In genomic region chr11:16590541-16590940, GRCm38 (mm10) we compare ENCODE assay signal across 17 mouse cellular contexts.
A peak's percentile ranks its signal among the peaks of the same experiment; 100 is the strongest.
DNase-seq lines count a peak whose midpoint lies in the region; ATAC-seq and TF ChIP-seq lines count a peak whose summit lies in the region.
"Had no signal": no experiment of that assay in that cellular context is flagged by ENCODE, and none has a peak within 500 bp of the region (broad histone marks: within the 10 kb centered on the region; RNA-seq: fewer than 3 reads in every experiment).

No protein-coding gene starts in this region.

- DNase-seq in heart, adult 2 months = no peak
- peak; percentile 63 for DNase-seq in liver, adult 2 months (ENCODE audit: extremely low read depth, low read depth, low spot score)
- no peak for DNase-seq in liver, postnatal 0 days
- DNase-seq in R1 (ENCODE audit: low read depth, low spot score) = peak; percentile 94
- no peak for DNase-seq in layer of hippocampus, postnatal 14 days (ENCODE audit: low spot score in 2 of 2)
- DNase-seq: adrenal gland, postnatal 25 days; cerebellum, adult 8-10 months; gastrocnemius, postnatal 25 days; heart, postnatal 10 days; thymus, adult 18-20 months had no signal

- no peak overlapping the region for H3K9ac ChIP-seq in heart, embryonic 16.5 days (ENCODE audit: low read length)
- H3K9ac ChIP-seq in heart, adult 2 months (ENCODE audit: low read depth, low read length) = no peak overlapping the region
- no peak overlapping the region for H3K9ac ChIP-seq in liver, adult 2 months (ENCODE audit: low read depth, low read length)
- no peak overlapping the region for H3K9ac ChIP-seq in liver, postnatal 0 days (replicated peaks)
- H3K9ac ChIP-seq in neural tube, embryonic 15.5 days (replicated peaks) = no peak overlapping the region
- H3K9ac ChIP-seq: embryonic facial prominence, embryonic 15.5 days; limb, embryonic 13.5 days; liver, embryonic 15.5 days; neural tube, embryonic 13.5 days had no signal

- no peaks in the 10 kb centered on the region for H3K9me3 ChIP-seq in heart, embryonic 16.5 days (replicated peaks; ENCODE audit: control insufficient read depth, low read length)
- H3K9me3 ChIP-seq in liver, postnatal 0 days (ENCODE audit: low read length) = no peaks in the 10 kb centered on the region
- no peaks in the 10 kb centered on the region for H3K9me3 ChIP-seq in neural tube, embryonic 15.5 days (replicated peaks)
- H3K9me3 ChIP-seq: embryonic facial prominence, embryonic 15.5 days; limb, embryonic 13.5 days; liver, embryonic 15.5 days; neural tube, embryonic 13.5 days had no signal

- peaks cover 16% of the 10 kb centered on the region for H3K4me1 ChIP-seq in heart, embryonic 16.5 days (ENCODE audit: control insufficient read depth, insufficient read depth, low read length)
- peaks cover 2% of the 10 kb centered on the region for H3K4me1 ChIP-seq in heart, adult 2 months (ENCODE audit: control insufficient read depth, insufficient read depth, low read length)
- H3K4me1 ChIP-seq in liver, adult 2 months (ENCODE audit: control insufficient read depth, insufficient read depth, low read length) = peaks cover 10% of the 10 kb centered on the region
- H3K4me1 ChIP-seq in liver, postnatal 0 days (ENCODE audit: insufficient read depth) = 0 out of 2 replicates have a peak, but pooled peaks cover 2% of the 10 kb centered on the region
- H3K4me1 ChIP-seq in neural tube, embryonic 15.5 days = peaks cover 10% of the 10 kb centered on the region
- H3K4me1 ChIP-seq: liver, embryonic 15.5 days had no signal

- TF ChIP-seq EP300 in heart, adult 2 months (IDR thresholded peaks at IDR 0.05; ENCODE audit: insufficient read depth, low read depth, low read length) = no peak
- no peak for TF ChIP-seq EP300 in liver, postnatal 0 days (IDR thresholded peaks at IDR 0.05; ENCODE audit: low read depth)

- 80% methylated on average over 4 of the region's 4 CpGs for WGBS in heart, embryonic 16.5 days
- 69% methylated on average over 4 of the region's 4 CpGs for WGBS in heart, adult 2 months
- 55% methylated on average over 4 of the region's 4 CpGs for WGBS in liver, adult 2 months
- 71% methylated on average over 4 of the region's 4 CpGs for WGBS in liver, postnatal 0 days (ENCODE audit: insufficient replicate concordance)
- WGBS in neural tube, embryonic 15.5 days = 44% methylated on average over 4 of the region's 4 CpGs

- H3K36me3 ChIP-seq in heart, embryonic 16.5 days (ENCODE audit: control insufficient read depth, insufficient read depth) = no peaks in the 10 kb centered on the region
- peaks cover 2% of the 10 kb centered on the region; the same call in 1 of the 2 replicates for H3K36me3 ChIP-seq in heart, adult 2 months (ENCODE audit: control insufficient read depth, insufficient read depth, low read length)
- H3K36me3 ChIP-seq in liver, adult 2 months (ENCODE audit: control insufficient read depth, insufficient read depth, low read length) = no peaks in the 10 kb centered on the region
- H3K36me3 ChIP-seq in liver, postnatal 0 days (replicated peaks; ENCODE audit: insufficient read depth, low read length) = no peaks in the 10 kb centered on the region
- H3K36me3 ChIP-seq in myocyte (ENCODE audit: control insufficient read depth, insufficient read depth) = no peaks in the 10 kb centered on the region
- no peaks in the 10 kb centered on the region for H3K36me3 ChIP-seq in neural tube, embryonic 15.5 days
- H3K36me3 ChIP-seq: embryonic facial prominence, embryonic 15.5 days; limb, embryonic 13.5 days; liver, embryonic 15.5 days; neural tube, embryonic 13.5 days had no signal

- no peak for TF ChIP-seq CTCF in heart, adult 2 months (IDR thresholded peaks at IDR 0.05)
- TF ChIP-seq CTCF in liver, adult 2 months (IDR thresholded peaks at IDR 0.05; ENCODE audit: low read depth, low read length) = no peak
- no peak for TF ChIP-seq CTCF in liver, postnatal 0 days (IDR thresholded peaks at IDR 0.05; ENCODE audit: low read depth)

- no peak for TF ChIP-seq POLR2A in heart, adult 2 months (IDR thresholded peaks at IDR 0.05; ENCODE audit: insufficient read depth, low read depth, low read length)
- TF ChIP-seq POLR2A in liver, adult 2 months (IDR thresholded peaks at IDR 0.05; ENCODE audit: extremely low read depth, insufficient read depth, low read length) = no peak
- no peak for TF ChIP-seq POLR2A in myocyte (IDR thresholded peaks at IDR 0.05; ENCODE audit: insufficient read length, low read depth)

- no peak for ATAC-seq in heart, embryonic 16.5 days (replicated peaks; ENCODE audit: extremely low read depth, insufficient read depth, low FRiP score)
- no peak for ATAC-seq in liver, postnatal 0 days
- ATAC-seq in neural tube, embryonic 15.5 days (ENCODE audit: low FRiP score) = no peak

- no peak overlapping the region for H3ac ChIP-seq in myocyte (ENCODE audit: control insufficient read depth, insufficient read length)

- no peaks in the 10 kb centered on the region for H3K27me3 ChIP-seq in heart, embryonic 16.5 days (ENCODE audit: control insufficient read depth, insufficient read depth, low read length)
- no peaks in the 10 kb centered on the region for H3K27me3 ChIP-seq in heart, adult 2 months (ENCODE audit: control insufficient read depth, insufficient read depth, low read length)
- no peaks in the 10 kb centered on the region; the same call in 1 of the 2 replicates for H3K27me3 ChIP-seq in liver, adult 2 months (ENCODE audit: control insufficient read depth, insufficient read depth, low read length)
- no peaks in the 10 kb centered on the region for H3K27me3 ChIP-seq in liver, postnatal 0 days (ENCODE audit: insufficient read depth, low read length)
- H3K27me3 ChIP-seq in myocyte (ENCODE audit: control insufficient read depth, insufficient read depth, insufficient read length) = no peaks in the 10 kb centered on the region
- no peaks in the 10 kb centered on the region for H3K27me3 ChIP-seq in neural tube, embryonic 15.5 days (replicated peaks)
- H3K27me3 ChIP-seq: embryonic facial prominence, embryonic 15.5 days; limb, embryonic 13.5 days; liver, embryonic 15.5 days; neural tube, embryonic 13.5 days had no signal

- intact Hi-C loops in heart, adult 2 months (cut with DNase I) = loop anchor here (5.0 kb wide), 1 partner anchor 63 kb away; no protein-coding TSS in a partner anchor

- H3K4me3 ChIP-seq in heart, embryonic 16.5 days (ENCODE audit: low read length) = no peak overlapping the region
- H3K4me3 ChIP-seq in heart, adult 2 months = no peak overlapping the region
- H3K4me3 ChIP-seq in liver, adult 2 months (ENCODE audit: insufficient read depth, low read depth, low read length) = no peak overlapping the region
- H3K4me3 ChIP-seq in liver, postnatal 0 days (ENCODE audit: low read depth, low read length) = no peak overlapping the region
- H3K4me3 ChIP-seq in myocyte = no peak overlapping the region
- H3K4me3 ChIP-seq in neural tube, embryonic 15.5 days (replicated peaks) = no peak overlapping the region
- H3K4me3 ChIP-seq: embryonic facial prominence, embryonic 15.5 days; limb, embryonic 13.5 days; liver, embryonic 15.5 days; neural tube, embryonic 13.5 days had no signal

- H3K79me2 ChIP-seq in heart, adult 2 months (replicated peaks; ENCODE audit: control insufficient read depth, insufficient read depth, low read length) = no peaks in the 10 kb centered on the region
- no peaks in the 10 kb centered on the region for H3K79me2 ChIP-seq in liver, adult 2 months (ENCODE audit: control insufficient read depth, insufficient read depth, low read length)
- H3K79me2 ChIP-seq in myocyte (ENCODE audit: control insufficient read depth, insufficient read depth) = no peaks in the 10 kb centered on the region

- peak overlapping the region; percentile 10; the same call in 1 of the 2 replicates for H3K27ac ChIP-seq in heart, embryonic 16.5 days (ENCODE audit: low read length)
- no peak overlapping the region for H3K27ac ChIP-seq in heart, adult 2 months
- peak overlapping the region; percentile 86 for H3K27ac ChIP-seq in liver, adult 2 months (replicated peaks; ENCODE audit: insufficient read depth, low read depth, low read length)
- no peak overlapping the region for H3K27ac ChIP-seq in liver, postnatal 0 days (ENCODE audit: low read depth)
- no peak overlapping the region for H3K27ac ChIP-seq in neural tube, embryonic 15.5 days (replicated peaks)
- H3K27ac ChIP-seq: liver, embryonic 15.5 days had no signal

- H3K4me2 ChIP-seq in heart, embryonic 16.5 days (ENCODE audit: low read depth, low read length) = no peak overlapping the region
- H3K4me2 ChIP-seq in liver, postnatal 0 days (ENCODE audit: low read depth, low read length) = no peak overlapping the region
- H3K4me2 ChIP-seq in myocyte (ENCODE audit: low read depth) = peak overlapping the region; percentile 72
- H3K4me2 ChIP-seq in neural tube, embryonic 15.5 days = no peak overlapping the region
- H3K4me2 ChIP-seq: embryonic facial prominence, embryonic 15.5 days; limb, embryonic 13.5 days; liver, embryonic 15.5 days had no signal

TF ChIP-seq in myocyte, 11 proteins besides CTCF, POLR2A, EP300 and RAD21:
- no peak for TF ChIP-seq USF1 (IDR thresholded peaks at IDR 0.05; ENCODE audit: low read depth)
- TF ChIP-seq TCF12 (IDR thresholded peaks at IDR 0.05; ENCODE audit: insufficient read depth, poor library complexity, severe bottlenecking) = no peak
- TF ChIP-seq CEBPB (IDR thresholded peaks at IDR 0.05; ENCODE audit: insufficient read depth, poor library complexity, severe bottlenecking) = no peak
- no peak for TF ChIP-seq REST (IDR thresholded peaks at IDR 0.05; ENCODE audit: insufficient read depth, insufficient read length)
- TF ChIP-seq MYOG (IDR thresholded peaks at IDR 0.05; ENCODE audit: control insufficient read depth in 1 of 3, insufficient read depth in 1 of 3, insufficient read length in 2 of 3, low read depth in 2 of 3) = no peak
- TF ChIP-seq E2F4 (IDR thresholded peaks at IDR 0.05; ENCODE audit: insufficient read depth) = no peak
- TF ChIP-seq POLR2AphosphoS2 (IDR thresholded peaks at IDR 0.05; ENCODE audit: insufficient read length, low read depth) = no peak
- no peak for TF ChIP-seq TCF3 (IDR thresholded peaks at IDR 0.05; ENCODE audit: insufficient read length, low read depth)
- TF ChIP-seq MYOD1 (IDR thresholded peaks at IDR 0.05; ENCODE audit: control insufficient read depth in 1 of 3, insufficient read length in 2 of 3, low read depth in 2 of 3) = no peak
- TF ChIP-seq SRF (IDR thresholded peaks at IDR 0.05; ENCODE audit: control insufficient read depth, insufficient read length, low read depth) = no peak
- no peak for TF ChIP-seq MAX (IDR thresholded peaks at IDR 0.05; ENCODE audit: low read depth)
TF ChIP-seq in myocyte: peak in this region for 0.

Comparison
In these comparisons a context has a peak if more than half of its experiments do, and no peak if none do; other contexts are left out.
1. H3K27ac ChIP-seq: peak in heart, embryonic 16.5 days (single experiment) and liver, adult 2 months (single experiment); none in heart, adult 2 months (single experiment), liver, postnatal 0 days (single experiment) and neural tube, embryonic 15.5 days (single experiment).
2. DNase-seq: peak in liver, adult 2 months (single experiment) and R1 (single experiment); none in heart, adult 2 months (0 of 2), liver, postnatal 0 days (single experiment) and layer of hippocampus, postnatal 14 days (0 of 2).